Mouse (Mus musculus) midbrain, embryonic 15.5 days (tissue): ENCODE results near the gene Ski. TPM values are rescaled to one million over a fixed set of nuclear protein-coding genes. Genes with fewer than 3 reads are reported as not detected.

ENCODE experiments used
- ATAC-seq: fragments of 200-750 bp; cut with Nextera tagmentation; replicated peaks from 2 replicates; pipeline ENCODE4 v1.8.0; 2017; ENCODE audit warnings: moderate TSS enrichment
- H3K27ac ChIP-seq: fragments of 300-500 bp; sonication (generic); 2 replicates; pipeline ENCODE4 v1.5.1; 2015; ENCODE audit warnings: mild to moderate bottlenecking, inconsistent platforms
- H3K27me3 ChIP-seq: fragments of 300-500 bp; sonication (generic); replicated peaks from 2 replicates; pipeline ENCODE4 v1.6.1; 2015; ENCODE audit warnings: inconsistent platforms
- H3K36me3 ChIP-seq: fragments of 300-500 bp; sonication (generic); replicated peaks from 2 replicates; pipeline ENCODE4 v1.6.1; 2015; ENCODE audit warnings: inconsistent platforms
- H3K4me1 ChIP-seq: fragments of 300-500 bp; sonication (generic); 2 replicates; pipeline ENCODE4 v1.6.1; 2015; ENCODE audit warnings: inconsistent platforms
- H3K4me2 ChIP-seq: fragments of 300-500 bp; sonication (generic); 2 replicates; pipeline ENCODE4 v1.6.1; 2015; ENCODE audit warnings: inconsistent platforms, mild to moderate bottlenecking, moderate library complexity
- H3K4me3 ChIP-seq: fragments of 300-500 bp; sonication (generic); 2 replicates; pipeline ENCODE4 v1.5.1; 2015; ENCODE audit warnings: mild to moderate bottlenecking, inconsistent platforms
- H3K9ac ChIP-seq: fragments of 300-500 bp; sonication (generic); 2 replicates; pipeline ENCODE4 v1.6.1; 2015; ENCODE audit warnings: mild to moderate bottlenecking, inconsistent platforms
- H3K9me3 ChIP-seq: fragments of 300-500 bp; sonication (generic); 2 replicates; pipeline ENCODE4 v1.6.1; 2016; ENCODE audit warnings: inconsistent platforms
- WGBS: fragments of 180-500 bp; shearing (Covaris S2); methylation state at CpG from one replicate; pipeline ENCODE4 v1.1.7; 2015; ENCODE audit warnings: mixed read lengths; 5-methylcytosine and 5-hydroxymethylcytosine counted together
- polyA plus RNA-seq: library from polyadenylated mRNA; unstranded; fragments of >200 nt; fragmentation: Nextera tagmentation; extraction: Ambion mirVana; gene quantifications from 2 replicates; pipeline ENCODE4 v1.2.1, GENCODE M21; 2015

Gene Ski
- polyA plus RNA-seq, 1 experiment from 2014 or later: 10.8 TPM

GRCm38 (mm10) chr4:155178981-155179512 is 43.3 kb downstream of the Ski start:
- Histone ChIP-seq H3K4me2 (no peak overlapping the region), H3K4me1 (peaks cover 43% of the 10 kb centered on the region), H3K36me3 (no peaks in the 10 kb centered on the region), H3K27ac (peak overlapping the region; percentile 58), H3K4me3 (no peak overlapping the region), H3K27me3 (no peaks in the 10 kb centered on the region), H3K9me3 (no peaks in the 10 kb centered on the region), H3K9ac (no peak overlapping the region)
- WGBS: 43% methylated on average over 3 of the region's 3 CpGs
- no peak for ATAC-seq

GRCm38 (mm10) chr4:155178274-155178673 is 44.1 kb downstream of the Ski start:
- Histone ChIP-seq H3K4me1 (peaks cover 51% of the 10 kb centered on the region), H3K4me3 (no peak overlapping the region), H3K4me2 (peak overlapping the region; percentile 12; the same call in 1 of the 2 replicates), H3K9me3 (no peaks in the 10 kb centered on the region), H3K27ac (peak overlapping the region; percentile 58), H3K27me3 (no peaks in the 10 kb centered on the region), H3K9ac (no peak overlapping the region), H3K36me3 (no peaks in the 10 kb centered on the region)
- 4% methylated on average over 6 of the region's 6 CpGs for WGBS
- peak; percentile 38; the same call in 1 of the 2 replicates for ATAC-seq

- H3K4me1 ChIP-seq: peaks cover 72% of the 10 kb centered on the region
- no peaks in the 10 kb centered on the region for H3K27me3 ChIP-seq
- no peak for ATAC-seq
- H3K36me3 ChIP-seq: no peaks in the 10 kb centered on the region
- H3K4me3 ChIP-seq: no peak overlapping the region
- no peak overlapping the region for H3K9ac ChIP-seq
- H3K9me3 ChIP-seq: no peaks in the 10 kb centered on the region
- H3K4me2 ChIP-seq: no peak overlapping the region
- 61% methylated on average over 3 of the region's 3 CpGs for WGBS
- no peak overlapping the region for H3K27ac ChIP-seq
Measured at GRCm38 (mm10) chr4:155176210-155176609, 46.2 kb downstream of the Ski start.

GRCm38 (mm10) chr4:155173822-155174785 is 48.3 kb downstream of the Ski start:
- Histone ChIP-seq H3K4me3 (no peak overlapping the region), H3K4me1 (peaks cover 73% of the 10 kb centered on the region), H3K9me3 (no peaks in the 10 kb centered on the region), H3K27me3 (no peaks in the 10 kb centered on the region), H3K36me3 (no peaks in the 10 kb centered on the region), H3K27ac (peak overlapping the region; percentile 78), H3K9ac (no peak overlapping the region), H3K4me2 (peak overlapping the region; percentile 18; the same call in 1 of the 2 replicates)
- no peak for ATAC-seq
- WGBS: 22% methylated on average over 16 of the region's 17 CpGs

GRCm38 (mm10) chr4:155172909-155173821 is 49.2 kb downstream of the Ski start:
- Histone ChIP-seq H3K4me3 (no peak overlapping the region), H3K36me3 (no peaks in the 10 kb centered on the region), H3K27ac (peak overlapping the region; percentile 78), H3K27me3 (no peaks in the 10 kb centered on the region), H3K9me3 (no peaks in the 10 kb centered on the region), H3K4me1 (peaks cover 64% of the 10 kb centered on the region), H3K9ac (no peak overlapping the region), H3K4me2 (peak overlapping the region; percentile 18)
- 7% methylated on average over 21 of the region's 21 CpGs for WGBS
- ATAC-seq: peak; percentile 62; the same call in 1 of the 2 replicates

GRCm38 (mm10) chr4:155171961-155172533 is 50.3 kb downstream of the Ski start:
- H3K36me3 ChIP-seq: no peaks in the 10 kb centered on the region
- WGBS: 61% methylated on average over 5 of the region's 5 CpGs
- H3K4me3 ChIP-seq: no peak overlapping the region
- peak overlapping the region; percentile 78; the same call in 1 of the 2 replicates for H3K27ac ChIP-seq
- H3K9me3 ChIP-seq: no peaks in the 10 kb centered on the region
- no peak for ATAC-seq
- H3K9ac ChIP-seq: no peak overlapping the region
- no peaks in the 10 kb centered on the region for H3K27me3 ChIP-seq
- H3K4me1 ChIP-seq: peaks cover 53% of the 10 kb centered on the region
- no peak overlapping the region for H3K4me2 ChIP-seq

- no peaks in the 10 kb centered on the region for H3K36me3 ChIP-seq
- no peak overlapping the region for H3K4me3 ChIP-seq
- peaks cover 43% of the 10 kb centered on the region for H3K4me1 ChIP-seq
- no peak overlapping the region for H3K9ac ChIP-seq
- H3K4me2 ChIP-seq: no peak overlapping the region
- H3K9me3 ChIP-seq: no peaks in the 10 kb centered on the region
- ATAC-seq: no peak
- H3K27me3 ChIP-seq: no peaks in the 10 kb centered on the region
- 85% methylated on average over 8 of the region's 8 CpGs for WGBS
- no peak overlapping the region for H3K27ac ChIP-seq
Measured at GRCm38 (mm10) chr4:155170614-155171212, 51.7 kb downstream of the Ski start.

GRCm38 (mm10) chr4:155168835-155169252 is 53.5 kb downstream of the Ski start:
- Histone ChIP-seq H3K36me3 (no peaks in the 10 kb centered on the region), H3K9me3 (no peaks in the 10 kb centered on the region), H3K27me3 (no peaks in the 10 kb centered on the region), H3K4me3 (no peak overlapping the region), H3K4me2 (no peak overlapping the region), H3K9ac (no peak overlapping the region), H3K27ac (no peak overlapping the region), H3K4me1 (peaks cover 43% of the 10 kb centered on the region)
- ATAC-seq: no peak
- WGBS: 92% methylated on average over 8 of the region's 8 CpGs

- Histone ChIP-seq H3K4me3 (no peak overlapping the region), H3K9ac (no peak overlapping the region), H3K36me3 (no peaks in the 10 kb centered on the region), H3K4me2 (no peak overlapping the region), H3K27me3 (no peaks in the 10 kb centered on the region), H3K9me3 (no peaks in the 10 kb centered on the region), H3K27ac (no peak overlapping the region), H3K4me1 (peaks cover 25% of the 10 kb centered on the region)
- ATAC-seq: no peak
Measured at GRCm38 (mm10) chr4:155165861-155166260, 56.5 kb downstream of the Ski start.

- Histone ChIP-seq H3K4me2 (no peak overlapping the region), H3K9me3 (no peaks in the 10 kb centered on the region), H3K27ac (no peak overlapping the region), H3K4me1 (peaks cover 23% of the 10 kb centered on the region), H3K4me3 (no peak overlapping the region), H3K36me3 (peaks cover under 1% of the 10 kb centered on the region; the same call in 1 of the 2 replicates), H3K27me3 (no peaks in the 10 kb centered on the region), H3K9ac (no peak overlapping the region)
- 68% methylated on average over 6 of the region's 6 CpGs for WGBS
- no peak for ATAC-seq
Measured at GRCm38 (mm10) chr4:155164550-155164949, 57.8 kb downstream of the Ski start.

GRCm38 (mm10) chr4:155163685-155164084 is 58.7 kb downstream of the Ski start:
- Histone ChIP-seq H3K4me3 (no peak overlapping the region), H3K4me2 (no peak overlapping the region), H3K4me1 (peaks cover 23% of the 10 kb centered on the region), H3K9ac (no peak overlapping the region), H3K36me3 (peaks cover 7% of the 10 kb centered on the region; the same call in 1 of the 2 replicates), H3K27ac (no peak overlapping the region), H3K9me3 (no peaks in the 10 kb centered on the region), H3K27me3 (no peaks in the 10 kb centered on the region)
- WGBS: 36% methylated on average over 8 of the region's 8 CpGs
- no peak for ATAC-seq
